Mouse (Mus musculus) cerebellum, adult 8-10 months (tissue): ENCODE measurements around the gene 1700069L16Rik.
A peak's percentile ranks its signal among the peaks of the same experiment; 100 is the strongest.

Source experiments
- DNase-seq: peaks from one replicate; pipeline ENCODE4 v3.0.0; 2022

1700069L16Rik gene

GRCm38 (mm10) chr5:113724446-113724845 lies at the start of gene 1700069L16Rik:
TSS of gene 1700069L16Rik (minus strand) at chr5:113724772.
- peak; percentile 97 for DNase-seq

- DNase-seq: peak; percentile 77
Measured at GRCm38 (mm10) chr5:113773664-113774063, 49.1 kb upstream of the 1700069L16Rik start.

GRCm38 (mm10) chr5:113772905-113773519 lies 48.4 kb upstream of the 1700069L16Rik start:
- no peak for DNase-seq

GRCm38 (mm10) chr5:113772450-113772895 lies 47.9 kb upstream of the 1700069L16Rik start, which contains the start of the genes Sart3 and Iscu:
TSS of gene Sart3 (minus strand) at chr5:113772510.
TSS of gene Iscu (plus strand) at chr5:113772748.
- DNase-seq: peak; percentile 92

- DNase-seq: peak; percentile 89
Measured at GRCm38 (mm10) chr5:113771213-113772162, 46.9 kb upstream of the 1700069L16Rik start.

- no peak for DNase-seq
Measured at GRCm38 (mm10) chr5:113768806-113769205, 44.2 kb upstream of the 1700069L16Rik start.

- DNase-seq: no peak
Measured at GRCm38 (mm10) chr5:113765641-113766526, 41.3 kb upstream of the 1700069L16Rik start.

GRCm38 (mm10) chr5:113764426-113764825 lies 39.9 kb upstream of the 1700069L16Rik start:
- no peak for DNase-seq

- no peak for DNase-seq
Measured at GRCm38 (mm10) chr5:113761585-113761984, 37.0 kb upstream of the 1700069L16Rik start.

- DNase-seq: no peak
Measured at GRCm38 (mm10) chr5:113755347-113756030, 30.9 kb upstream of the 1700069L16Rik start.

GRCm38 (mm10) chr5:113751521-113752157 lies 27.1 kb upstream of the 1700069L16Rik start:
- no peak for DNase-seq

- no peak for DNase-seq
Measured at GRCm38 (mm10) chr5:113748556-113749331, 24.2 kb upstream of the 1700069L16Rik start.

- DNase-seq: no peak
Measured at GRCm38 (mm10) chr5:113747629-113748028, 23.1 kb upstream of the 1700069L16Rik start.

- DNase-seq: no peak
Measured at GRCm38 (mm10) chr5:113737607-113738237, 13.2 kb upstream of the 1700069L16Rik start.

- no peak for DNase-seq
Measured at GRCm38 (mm10) chr5:113736522-113737164, 12.1 kb upstream of the 1700069L16Rik start.

GRCm38 (mm10) chr5:113736113-113736502 lies 11.5 kb upstream of the 1700069L16Rik start:
- DNase-seq: no peak

- peak; percentile 87 for DNase-seq
Measured at GRCm38 (mm10) chr5:113735345-113736112, 11.0 kb upstream of the 1700069L16Rik start, which contains the start of gene Ficd. TSS of gene Ficd (plus strand) at chr5:113735803.

- DNase-seq: no peak
Measured at GRCm38 (mm10) chr5:113735023-113735344, 10.4 kb upstream of the 1700069L16Rik start.

- DNase-seq: no peak
Measured at GRCm38 (mm10) chr5:113734376-113734775, 9.8 kb upstream of the 1700069L16Rik start.
